Mouse (Mus musculus): ENCODE measurements around the gene Gm10663. TPM values are rescaled to one million over a fixed set of nuclear protein-coding genes. Genes with fewer than 3 reads are reported as not detected.

The Gm10663 gene
- polyA plus RNA-seq, 1 experiment, result not detected

DNA sequence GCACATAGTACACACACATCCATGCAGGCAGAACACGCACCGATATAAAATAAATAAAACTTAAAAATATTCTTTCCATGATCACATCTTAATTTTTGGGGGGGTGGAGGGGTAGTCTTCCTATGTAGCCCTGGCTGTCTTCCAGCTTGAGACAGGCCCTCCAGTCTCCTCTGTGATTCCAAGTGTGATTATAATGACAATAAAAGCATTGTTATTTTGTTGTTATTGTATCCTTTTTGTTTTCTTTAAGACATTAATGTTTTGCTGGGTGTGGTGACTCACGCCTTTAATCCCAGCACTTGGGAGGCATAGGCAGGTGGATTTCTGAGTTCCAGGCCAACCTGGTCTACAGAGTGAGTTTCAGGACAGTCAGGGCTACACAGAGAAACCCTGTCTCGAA lies 27.0 kb upstream of the Gm10663 start:
- H3K4me3 ChIP-seq (ENCODE audit: insufficient read depth, low read length), result no peak overlapping the region
- TF ChIP-seq POLR2A (IDR thresholded peaks at IDR 0.05; ENCODE audit: low read depth, low read length), result no peak
- TF ChIP-seq CTCF (IDR thresholded peaks at IDR 0.05; ENCODE audit: borderline replicate concordance, insufficient read depth, low read length), result no peak
- H3K27ac ChIP-seq (ENCODE audit: insufficient read depth, low read length), result no peak overlapping the region
- H3K4me1 ChIP-seq (ENCODE audit: control insufficient read depth, insufficient read depth, low read length), result no peaks in the 10 kb centered on the region

DNA sequence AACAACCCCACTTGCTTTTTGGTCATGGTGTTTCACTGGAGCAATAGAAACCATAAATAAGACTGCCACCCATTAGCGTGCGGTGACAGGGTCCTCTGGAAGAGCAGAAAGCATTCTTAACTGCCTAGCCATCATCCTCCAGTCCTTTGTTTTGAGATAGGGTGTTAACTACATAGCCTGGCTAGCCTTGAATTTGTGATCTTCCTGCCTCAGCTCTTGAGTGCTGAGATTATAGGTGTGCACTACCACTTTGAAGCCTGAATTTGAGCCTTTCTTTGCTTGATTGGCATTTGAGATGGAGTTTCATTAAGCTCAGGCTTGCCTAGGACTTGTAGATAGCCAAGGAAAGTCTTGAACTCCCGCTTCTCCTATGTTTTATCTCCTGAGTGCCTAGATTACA lies 21.3 kb upstream of the Gm10663 start:
- Histone ChIP-seq H3K4me1 (ENCODE audit: control insufficient read depth, insufficient read depth, low read length) (no peaks in the 10 kb centered on the region), H3K27ac (ENCODE audit: insufficient read depth, low read length) (no peak overlapping the region), H3K4me3 (ENCODE audit: insufficient read depth, low read length) (no peak overlapping the region)
- TF ChIP-seq POLR2A (IDR thresholded peaks at IDR 0.05; ENCODE audit: low read depth, low read length) (no peak), CTCF (IDR thresholded peaks at IDR 0.05; ENCODE audit: borderline replicate concordance, insufficient read depth, low read length) (no peak)

DNA sequence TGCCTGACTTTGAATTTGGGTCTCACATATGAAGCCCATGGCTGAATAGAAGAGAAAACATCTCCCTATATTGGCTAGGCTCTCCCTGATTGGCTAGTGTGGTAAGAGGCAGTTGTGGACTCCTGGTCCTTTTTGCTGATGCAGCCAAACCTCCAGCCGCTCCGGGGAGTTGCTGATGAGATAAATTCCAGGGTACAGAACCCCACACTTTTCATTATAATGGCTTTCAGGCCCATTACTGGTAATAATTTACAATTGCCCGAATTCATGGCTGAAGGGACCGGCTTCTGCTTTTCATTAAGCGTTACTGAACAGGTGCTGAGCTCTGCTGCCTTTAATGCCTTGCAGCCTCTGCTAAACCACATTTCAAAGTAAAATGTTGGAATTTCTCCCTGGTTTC lies 20.9 kb upstream of the Gm10663 start:
- Histone ChIP-seq H3K4me1 (ENCODE audit: control insufficient read depth, insufficient read depth, low read length) (no peaks in the 10 kb centered on the region), H3K4me3 (ENCODE audit: insufficient read depth, low read length) (no peak overlapping the region), H3K27ac (ENCODE audit: insufficient read depth, low read length) (no peak overlapping the region)
- TF ChIP-seq POLR2A (IDR thresholded peaks at IDR 0.05; ENCODE audit: low read depth, low read length), result no peak
- no peak for TF ChIP-seq CTCF (IDR thresholded peaks at IDR 0.05; ENCODE audit: borderline replicate concordance, insufficient read depth, low read length)

DNA sequence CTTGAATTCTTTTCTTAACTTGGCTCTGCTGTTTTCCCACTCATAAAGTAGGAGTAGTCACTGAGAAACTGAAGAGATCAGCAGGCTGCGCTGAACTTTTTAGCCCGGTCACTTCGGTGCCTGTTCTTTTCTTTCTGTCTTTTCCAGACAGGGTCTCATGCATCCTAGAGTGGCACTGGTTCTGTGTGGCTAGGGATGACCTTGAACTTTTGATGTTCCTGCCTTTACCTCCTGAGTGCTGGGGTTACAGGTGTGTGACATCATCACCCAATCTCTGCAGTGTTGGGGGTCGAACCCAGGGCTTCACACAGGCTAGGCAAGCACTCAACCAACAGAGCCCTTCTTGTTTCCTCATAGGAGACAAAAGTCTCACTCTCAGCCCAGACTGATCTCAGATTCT lies 18.1 kb upstream of the Gm10663 start:
- no peaks in the 10 kb centered on the region for H3K4me1 ChIP-seq (ENCODE audit: control insufficient read depth, insufficient read depth, low read length)
- no peak overlapping the region for H3K4me3 ChIP-seq (ENCODE audit: insufficient read depth, low read length)
- H3K27ac ChIP-seq (ENCODE audit: insufficient read depth, low read length), result no peak overlapping the region
- TF ChIP-seq POLR2A (IDR thresholded peaks at IDR 0.05; ENCODE audit: low read depth, low read length) (no peak), CTCF (IDR thresholded peaks at IDR 0.05; ENCODE audit: borderline replicate concordance, insufficient read depth, low read length) (no peak)

DNA sequence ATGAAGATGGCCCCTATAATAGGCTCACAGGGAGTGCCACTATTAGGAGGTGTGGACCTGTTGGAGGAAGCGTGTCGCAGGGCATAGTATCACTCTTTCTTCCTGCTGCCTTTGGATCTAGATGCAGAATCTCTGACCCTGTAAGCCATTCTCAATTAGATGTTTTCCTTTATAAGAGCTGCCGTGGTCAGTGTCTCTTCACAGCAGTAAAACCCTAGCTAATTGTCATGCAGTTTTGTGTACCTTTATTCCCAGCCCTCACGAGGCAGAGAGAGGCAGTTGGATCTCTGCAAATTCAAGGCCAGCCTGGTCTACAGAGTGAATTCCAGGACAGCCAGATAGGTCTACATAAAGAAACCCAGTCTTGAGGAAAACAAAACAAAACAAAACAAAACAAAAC lies 12.6 kb upstream of the Gm10663 start:
- no peak overlapping the region for H3K4me3 ChIP-seq (ENCODE audit: insufficient read depth, low read length)
- no peaks in the 10 kb centered on the region for H3K4me1 ChIP-seq (ENCODE audit: control insufficient read depth, insufficient read depth, low read length)
- TF ChIP-seq POLR2A (IDR thresholded peaks at IDR 0.05; ENCODE audit: low read depth, low read length) (no peak), CTCF (IDR thresholded peaks at IDR 0.05; ENCODE audit: borderline replicate concordance, insufficient read depth, low read length) (no peak)
- H3K27ac ChIP-seq (ENCODE audit: insufficient read depth, low read length), result no peak overlapping the region

DNA sequence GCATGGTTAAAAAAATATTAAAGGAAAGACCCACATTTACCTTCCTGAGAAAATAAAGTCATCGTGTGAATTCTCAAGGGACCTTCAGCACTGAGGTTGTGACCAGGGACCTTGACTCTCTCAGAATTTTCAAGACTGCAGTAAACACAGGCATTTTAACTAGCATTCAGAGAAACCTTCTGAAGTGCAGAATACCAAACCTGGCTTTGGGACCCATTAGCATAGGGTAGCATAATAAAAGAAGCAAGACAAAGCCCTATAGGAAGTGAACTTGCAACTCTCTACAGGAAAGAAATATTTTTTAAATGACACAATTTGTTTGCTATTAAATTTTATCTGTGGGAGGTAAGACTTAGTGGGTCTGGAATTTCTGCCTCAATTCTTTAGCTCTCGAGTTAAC lies 10.8 kb upstream of the Gm10663 start:
- Histone ChIP-seq H3K27ac (ENCODE audit: insufficient read depth, low read length) (no peak overlapping the region), H3K4me3 (ENCODE audit: insufficient read depth, low read length) (no peak overlapping the region), H3K4me1 (ENCODE audit: control insufficient read depth, insufficient read depth, low read length) (no peaks in the 10 kb centered on the region)
- TF ChIP-seq CTCF (IDR thresholded peaks at IDR 0.05; ENCODE audit: borderline replicate concordance, insufficient read depth, low read length), result no peak
- TF ChIP-seq POLR2A (IDR thresholded peaks at IDR 0.05; ENCODE audit: low read depth, low read length), result no peak

DNA sequence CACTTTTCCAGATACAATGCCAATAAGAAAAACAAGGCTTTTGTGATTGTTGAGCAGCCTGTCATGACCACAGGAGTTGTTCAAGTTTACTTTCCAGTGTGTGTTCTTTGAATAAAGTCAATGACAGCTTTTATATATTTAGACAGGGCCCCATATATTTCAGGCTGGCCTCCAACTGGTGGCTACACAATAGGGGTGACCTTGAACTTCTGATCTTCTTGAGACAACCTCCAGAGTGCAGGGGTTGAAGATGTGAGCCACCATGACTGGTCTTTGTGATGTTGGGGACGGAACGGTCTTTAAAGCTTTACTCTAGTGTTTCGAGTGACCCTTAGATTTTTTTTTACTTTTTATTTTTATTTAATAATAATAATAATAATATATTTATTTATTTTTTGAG lies 9.2 kb upstream of the Gm10663 start:
- Histone ChIP-seq H3K4me3 (ENCODE audit: insufficient read depth, low read length) (no peak overlapping the region), H3K27ac (ENCODE audit: insufficient read depth, low read length) (no peak overlapping the region), H3K4me1 (ENCODE audit: control insufficient read depth, insufficient read depth, low read length) (no peaks in the 10 kb centered on the region)
- TF ChIP-seq POLR2A (IDR thresholded peaks at IDR 0.05; ENCODE audit: low read depth, low read length) (no peak), CTCF (IDR thresholded peaks at IDR 0.05; ENCODE audit: borderline replicate concordance, insufficient read depth, low read length) (no peak)

DNA sequence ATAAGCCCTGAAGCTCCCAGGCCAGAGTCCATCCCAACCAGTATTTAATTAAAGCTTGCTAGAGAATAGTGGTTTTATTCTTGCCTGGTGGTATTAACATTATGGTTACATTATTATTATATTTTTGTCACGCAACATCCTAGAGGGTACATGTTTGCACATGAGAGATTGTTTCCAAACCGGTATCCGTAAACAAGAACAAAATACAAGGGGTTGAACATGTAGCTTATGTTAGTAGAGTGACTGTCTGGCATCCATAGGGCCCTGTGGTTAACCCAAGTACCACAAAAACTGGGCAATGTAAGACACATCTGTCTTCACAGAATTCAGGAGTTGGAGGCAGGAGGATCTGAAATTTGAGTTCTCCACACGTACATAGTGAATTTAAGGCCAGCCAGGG lies 7.8 kb upstream of the Gm10663 start:
- H3K4me1 ChIP-seq (ENCODE audit: control insufficient read depth, insufficient read depth, low read length), result no peaks in the 10 kb centered on the region
- TF ChIP-seq CTCF (IDR thresholded peaks at IDR 0.05; ENCODE audit: borderline replicate concordance, insufficient read depth, low read length) (no peak), POLR2A (IDR thresholded peaks at IDR 0.05; ENCODE audit: low read depth, low read length) (no peak)
- H3K27ac ChIP-seq (ENCODE audit: insufficient read depth, low read length), result no peak overlapping the region
- no peak overlapping the region for H3K4me3 ChIP-seq (ENCODE audit: insufficient read depth, low read length)

DNA sequence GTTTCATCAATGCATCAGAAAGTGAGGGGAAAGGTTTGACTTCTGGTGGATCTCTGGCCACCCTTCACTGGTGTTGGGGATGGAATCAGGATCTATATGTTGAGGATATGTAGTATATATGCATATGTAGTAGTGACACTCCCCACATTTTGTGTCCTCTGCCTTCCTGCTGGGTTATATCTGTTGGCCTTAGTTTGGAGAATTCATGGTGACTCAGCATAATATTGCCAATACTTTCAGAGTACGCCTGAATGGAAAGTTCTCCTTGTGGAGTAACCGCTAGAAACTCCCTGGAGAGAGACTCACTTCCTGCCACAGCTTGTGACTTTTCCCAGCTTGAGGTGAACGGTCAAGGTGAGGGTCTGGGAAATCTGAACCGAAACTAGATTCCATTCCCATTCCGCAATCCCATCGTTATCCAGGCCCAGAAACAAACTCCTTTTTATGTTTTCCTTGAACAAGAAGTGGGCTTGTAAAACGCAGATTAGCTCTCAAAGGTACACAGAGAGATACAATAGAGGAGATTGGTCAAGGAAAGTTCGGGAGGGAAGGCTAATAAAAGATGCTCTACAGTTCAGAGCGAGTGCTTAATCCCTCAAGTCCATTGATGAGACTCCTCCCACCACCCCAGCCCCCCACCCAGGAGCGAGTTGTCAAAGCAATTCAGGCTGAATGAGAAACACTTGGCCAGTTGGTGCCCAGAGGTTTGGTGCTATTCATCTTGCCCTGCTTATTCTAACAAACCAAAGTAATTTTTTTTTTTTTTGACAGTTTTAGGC lies 7.0 kb upstream of the Gm10663 start:
- Histone ChIP-seq H3K4me3 (ENCODE audit: insufficient read depth, low read length) (no peak overlapping the region), H3K4me1 (ENCODE audit: control insufficient read depth, insufficient read depth, low read length) (no peaks in the 10 kb centered on the region), H3K27ac (ENCODE audit: insufficient read depth, low read length) (0 out of 2 replicates have a peak overlapping the region, but pooled peaks have one; percentile 32)
- TF ChIP-seq POLR2A (IDR thresholded peaks at IDR 0.05; ENCODE audit: low read depth, low read length), result no peak
- no peak for TF ChIP-seq CTCF (IDR thresholded peaks at IDR 0.05; ENCODE audit: borderline replicate concordance, insufficient read depth, low read length)

DNA sequence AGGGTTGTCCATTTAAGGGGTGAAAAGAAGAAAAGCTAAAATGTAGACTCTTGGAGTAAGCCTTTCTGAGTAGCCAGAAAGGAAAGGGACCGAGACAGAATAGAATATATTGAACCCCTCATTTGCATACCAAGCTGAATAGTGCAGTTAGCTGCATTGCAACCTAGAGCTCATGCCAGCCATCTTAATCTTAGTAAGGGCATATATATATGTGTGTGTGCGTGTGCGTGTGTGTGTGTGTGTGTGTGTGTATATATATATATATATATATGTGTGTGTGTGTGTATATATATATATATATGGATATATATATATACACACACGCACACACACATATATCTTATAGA lies 6.4 kb upstream of the Gm10663 start:
- Histone ChIP-seq H3K4me1 (ENCODE audit: control insufficient read depth, insufficient read depth, low read length) (no peaks in the 10 kb centered on the region), H3K4me3 (ENCODE audit: insufficient read depth, low read length) (no peak overlapping the region), H3K27ac (ENCODE audit: insufficient read depth, low read length) (no peak overlapping the region)
- TF ChIP-seq POLR2A (IDR thresholded peaks at IDR 0.05; ENCODE audit: low read depth, low read length) (no peak), CTCF (IDR thresholded peaks at IDR 0.05; ENCODE audit: borderline replicate concordance, insufficient read depth, low read length) (no peak)
